Mouse (Mus musculus) ES-E14 (cell line): Measurements from ENCODE around the gene Sqor.

Experiments
- HCFC1 ChIP-seq: IDR thresholded peaks from 2 replicates; pipeline ENCODE4 v1.6.1; 2012; ENCODE audit warnings: low read length, inconsistent platforms, borderline replicate concordance; ENCODE audit not compliant: insufficient read depth
- MAFK ChIP-seq: IDR thresholded peaks from 2 replicates; pipeline ENCODE4 v1.6.1; 2014; ENCODE audit warnings: mild to moderate bottlenecking, low read depth, low read length, inconsistent platforms; ENCODE audit not compliant: insufficient read depth
- ZC3H11A ChIP-seq: IDR thresholded peaks from 2 replicates; pipeline ENCODE4 v1.6.1; 2012; ENCODE audit warnings: low read depth, mild to moderate bottlenecking, inconsistent platforms, low read length, borderline replicate concordance
- ZNF384 ChIP-seq: IDR thresholded peaks from 2 replicates; pipeline ENCODE4 v1.6.1; 2012; ENCODE audit warnings: low read depth, low read length, inconsistent platforms

- no peak for TF ChIP-seq ZC3H11A
- no peak for TF ChIP-seq ZNF384
- no peak for TF ChIP-seq HCFC1
- TF ChIP-seq MAFK: no peak
These were observed 6.0 kb downstream of the Sqor start for GRCm38 (mm10) chr2:122771002-122771401.
